Mouse (Mus musculus) lung, postnatal 0 days (tissue): ENCODE measurements around the gene Gm9040. TPM values are rescaled to one million over a fixed set of nuclear protein-coding genes. Genes with fewer than 3 reads are reported as not detected.
A peak's percentile ranks its signal among the peaks of the same experiment; 100 is the strongest.
"Not testable (repeated sequence)": the region's sequence is repeated elsewhere in the genome, so short reads cannot be mapped to it uniquely, and the experiment has no call there.

Experiments
- ATAC-seq: fragments of 200-750 bp; cut with Nextera tagmentation; 2 replicates; pipeline ENCODE4 v1.8.0; 2017; ENCODE audit warnings: moderate library complexity
- DNase-seq: peaks from one replicate; pipeline ENCODE4 v3.0.0-alpha.2; 2016; ENCODE audit warnings: low spot score
- H3K27ac ChIP-seq: fragments of 300-500 bp; sonication (generic); 2 replicates; pipeline ENCODE4 v1.5.1; 2014; ENCODE audit warnings: antibody characterized with exemption, mild to moderate bottlenecking, low read length, mixed read lengths
- H3K27me3 ChIP-seq: fragments of 300-500 bp; sonication (generic); replicated peaks from 2 replicates; pipeline ENCODE4 v1.6.1; 2014; ENCODE audit warnings: low read length, mixed read lengths; ENCODE audit not compliant: insufficient read depth
- H3K36me3 ChIP-seq: fragments of 300-500 bp; sonication (generic); 2 replicates; pipeline ENCODE4 v1.6.1; 2014; ENCODE audit warnings: low read length, mixed read lengths; ENCODE audit not compliant: insufficient read depth
- H3K4me1 ChIP-seq: fragments of 300-500 bp; sonication (generic); 2 replicates; pipeline ENCODE4 v1.6.1; 2014; ENCODE audit warnings: antibody characterized with exemption, low read depth, low read length, mixed read lengths; ENCODE audit not compliant: insufficient read depth
- H3K4me2 ChIP-seq: fragments of 300-500 bp; sonication (generic); replicated peaks from 2 replicates; pipeline ENCODE4 v1.6.1; 2014; ENCODE audit warnings: low read depth, mild to moderate bottlenecking, low read length, moderate library complexity, mixed read lengths
- H3K4me3 ChIP-seq: fragments of 300-500 bp; sonication (generic); 2 replicates; pipeline ENCODE4 v1.5.1; 2014; ENCODE audit warnings: low read depth, low read length
- H3K9ac ChIP-seq: fragments of 300-500 bp; sonication (generic); replicated peaks from 2 replicates; pipeline ENCODE4 v1.6.1; 2014; ENCODE audit warnings: low read depth, mild to moderate bottlenecking
- H3K9me3 ChIP-seq: fragments of 300-500 bp; sonication (generic); 2 replicates; pipeline ENCODE4 v1.6.1; 2016; ENCODE audit warnings: low read length, mixed read lengths
- CTCF ChIP-seq: IDR thresholded peaks from 2 replicates; pipeline ENCODE4 v1.5.1; 2016; ENCODE audit warnings: antibody characterized with exemption, mild to moderate bottlenecking
- EP300 ChIP-seq: IDR thresholded peaks from 2 replicates; pipeline ENCODE4 v1.6.1; 2016; ENCODE audit warnings: antibody characterized with exemption, mild to moderate bottlenecking, control low read depth
- WGBS: fragments of 180-500 bp; shearing (Covaris S2); extraction: QIAGEN DNeasy Blood & Tissue Kit; methylation state at CpG from one replicate; pipeline ENCODE4 v1.1.7; 2014; 5-methylcytosine and 5-hydroxymethylcytosine counted together
- polyA plus RNA-seq: library from polyadenylated mRNA; unstranded; fragments of >200 nt; fragmentation: Nextera tagmentation; extraction: Ambion mirVana; gene quantifications from 2 replicates; pipeline ENCODE4 v1.2.1, GENCODE M21; 2015

Gm9040 gene
- polyA plus RNA-seq, result not detected in 2 replicates

DNA sequence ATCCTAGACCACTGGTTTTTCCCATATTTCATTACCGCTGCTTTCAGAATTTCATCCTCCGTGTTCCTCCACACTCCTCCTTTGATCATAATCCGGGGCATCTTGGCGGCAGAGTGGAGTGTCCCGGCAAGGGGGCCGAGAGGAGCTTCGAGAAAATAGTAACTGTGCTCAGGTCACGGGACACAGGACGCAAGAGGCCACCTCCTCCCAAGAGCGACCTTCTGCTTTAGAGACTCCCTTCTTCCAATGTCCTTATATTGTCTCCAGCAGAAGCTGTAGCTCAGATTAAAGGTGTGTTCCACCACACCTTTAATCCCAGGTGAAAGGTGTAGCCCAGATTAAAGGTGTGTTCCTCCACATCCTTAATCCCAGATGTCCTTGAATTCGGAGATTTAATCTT is at the start of gene Gm9040:
Gene Gm9040, minus strand, starts transcription at position 101 of the 400 bp plus-strand sequence.
- ATAC-seq, DNase-seq, H3K27ac ChIP-seq, H3K9me3 ChIP-seq, H3K36me3 ChIP-seq, H3K4me3 ChIP-seq, H3K27me3 ChIP-seq, H3K4me1 ChIP-seq, H3K9ac ChIP-seq, H3K4me2 ChIP-seq: not testable (repeated sequence)
- WGBS, result no CpG with 5 or more reads among the region's 11 CpGs

DNA sequence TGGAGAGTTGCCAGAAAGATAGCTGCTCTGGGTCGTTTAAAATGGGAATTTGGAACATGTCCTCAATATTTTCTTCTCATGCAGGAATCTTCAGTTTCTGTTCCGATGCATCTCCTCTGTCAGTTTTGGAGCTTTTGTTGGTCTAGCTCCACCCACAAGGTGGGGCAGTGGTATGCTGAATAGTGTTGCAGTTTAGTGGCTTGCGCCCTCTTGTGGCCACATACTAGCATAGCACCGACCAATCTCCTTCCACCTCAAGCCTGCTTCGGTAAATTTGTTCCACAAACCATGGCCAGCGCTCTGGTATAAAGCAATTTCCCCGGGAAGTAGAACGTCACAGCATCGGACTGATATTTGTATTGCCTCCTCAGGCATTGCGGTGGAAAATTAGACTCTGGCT is 43.7 kb upstream of the Gm9040 start:
- H3K27me3 ChIP-seq, result no peaks in the 10 kb centered on the region
- no peaks in the 10 kb centered on the region for H3K4me1 ChIP-seq
- no peak overlapping the region for H3K27ac ChIP-seq
- peak; percentile 90 for DNase-seq
- no peak for TF ChIP-seq EP300
- TF ChIP-seq CTCF, result peak; percentile 98
- WGBS, result 4% methylated on average over 10 of the region's 10 CpGs
- H3K9ac ChIP-seq, result no peak overlapping the region
- no peak overlapping the region for H3K4me3 ChIP-seq
- H3K36me3 ChIP-seq, result no peaks in the 10 kb centered on the region
- H3K9me3 ChIP-seq, result no peaks in the 10 kb centered on the region
- no peak overlapping the region for H3K4me2 ChIP-seq
- ATAC-seq, result peak; percentile 82

DNA sequence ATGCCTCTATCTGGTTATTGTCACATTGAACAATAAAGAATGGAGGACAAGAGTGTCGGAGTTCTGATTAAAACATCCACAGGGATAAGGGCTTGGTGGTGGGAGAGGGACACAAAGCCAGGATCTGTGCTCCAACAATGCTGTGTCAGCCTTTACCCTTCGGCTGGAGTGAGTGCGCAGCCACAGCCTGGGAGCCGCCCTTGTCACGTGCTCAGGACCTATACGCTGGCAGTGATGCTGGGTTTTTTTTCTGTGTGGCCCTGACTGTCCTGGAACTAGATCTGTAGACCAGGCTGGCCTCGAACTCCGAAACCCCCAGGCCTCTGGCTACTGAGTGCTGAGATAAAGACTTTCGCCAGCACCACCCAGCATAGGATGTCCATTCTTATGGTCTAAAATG is 42.7 kb upstream of the Gm9040 start:
- no peak overlapping the region for H3K9ac ChIP-seq
- no peak overlapping the region for H3K4me3 ChIP-seq
- no peak for ATAC-seq
- no peak overlapping the region for H3K27ac ChIP-seq
- H3K4me2 ChIP-seq, result no peak overlapping the region
- no peaks in the 10 kb centered on the region for H3K9me3 ChIP-seq
- 88% methylated on average over 9 of the region's 9 CpGs for WGBS
- no peaks in the 10 kb centered on the region for H3K36me3 ChIP-seq
- no peak for DNase-seq
- H3K4me1 ChIP-seq, result no peaks in the 10 kb centered on the region
- H3K27me3 ChIP-seq, result no peaks in the 10 kb centered on the region
- TF ChIP-seq EP300 (no peak), CTCF (no peak)

DNA sequence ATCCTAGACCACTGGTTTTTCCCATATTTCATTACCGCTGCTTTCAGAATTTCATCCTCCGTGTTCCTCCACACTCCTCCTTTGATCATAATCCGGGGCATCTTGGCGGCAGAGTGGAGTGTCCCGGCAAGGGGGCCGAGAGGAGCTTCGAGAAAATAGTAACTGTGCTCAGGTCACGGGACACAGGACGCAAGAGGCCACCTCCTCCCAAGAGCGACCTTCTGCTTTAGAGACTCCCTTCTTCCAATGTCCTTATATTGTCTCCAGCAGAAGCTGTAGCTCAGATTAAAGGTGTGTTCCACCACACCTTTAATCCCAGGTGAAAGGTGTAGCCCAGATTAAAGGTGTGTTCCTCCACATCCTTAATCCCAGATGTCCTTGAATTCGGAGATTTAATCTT is 27.2 kb upstream of the Gm9040 start, which contains the start of gene Gm9049:
Gene Gm9049, minus strand, starts transcription at position 101 of the 400 bp plus-strand sequence.
- H3K36me3 ChIP-seq, H3K27me3 ChIP-seq, H3K4me1 ChIP-seq, ATAC-seq, H3K27ac ChIP-seq, DNase-seq, H3K4me3 ChIP-seq, H3K9me3 ChIP-seq, H3K4me2 ChIP-seq, H3K9ac ChIP-seq: not testable (repeated sequence)
- no CpG with 5 or more reads among the region's 11 CpGs for WGBS

DNA sequence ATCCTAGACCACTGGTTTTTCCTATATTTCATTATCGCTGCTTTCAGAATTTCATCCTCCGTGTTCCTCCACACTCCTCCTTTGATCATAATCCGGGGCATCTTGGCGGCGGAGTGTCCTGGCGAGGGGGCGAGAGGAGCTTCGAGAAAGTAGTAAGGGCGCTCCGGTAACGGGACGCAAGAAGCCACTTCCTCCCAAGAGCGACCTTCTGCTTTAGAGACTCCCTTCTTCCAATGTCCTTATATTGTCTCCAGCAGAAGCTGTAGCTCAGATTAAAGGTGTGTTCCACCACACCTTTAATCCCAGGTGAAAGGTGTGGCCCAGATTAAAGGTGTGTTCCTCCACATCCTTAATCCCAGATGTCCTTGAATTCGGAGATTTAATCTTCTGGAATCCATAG is 21.8 kb upstream of the Gm9040 start, which contains the start of gene Gm9048:
Gene Gm9048, minus strand, starts transcription at position 101 of the 400 bp plus-strand sequence.
- ATAC-seq, H3K36me3 ChIP-seq, DNase-seq, H3K4me2 ChIP-seq, H3K9ac ChIP-seq, H3K27ac ChIP-seq, H3K9me3 ChIP-seq, H3K27me3 ChIP-seq, H3K4me1 ChIP-seq, H3K4me3 ChIP-seq: not testable (repeated sequence)
- 86% methylated on average over 1 of the region's 14 CpGs for WGBS

DNA sequence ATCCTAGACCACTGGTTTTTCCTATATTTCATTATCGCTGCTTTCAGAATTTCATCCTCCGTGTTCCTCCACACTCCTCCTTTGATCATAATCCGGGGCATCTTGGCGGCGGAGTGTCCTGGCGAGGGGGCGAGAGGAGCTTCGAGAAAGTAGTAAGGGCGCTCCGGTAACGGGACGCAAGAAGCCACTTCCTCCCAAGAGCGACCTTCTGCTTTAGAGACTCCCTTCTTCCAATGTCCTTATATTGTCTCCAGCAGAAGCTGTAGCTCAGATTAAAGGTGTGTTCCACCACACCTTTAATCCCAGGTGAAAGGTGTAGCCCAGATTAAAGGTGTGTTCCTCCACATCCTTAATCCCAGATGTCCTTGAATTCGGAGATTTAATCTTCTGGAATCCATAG is 16.4 kb upstream of the Gm9040 start, which contains the start of gene Gm9046:
Gene Gm9046, minus strand, starts transcription at position 101 of the 400 bp plus-strand sequence.
- DNase-seq, H3K9ac ChIP-seq, H3K27me3 ChIP-seq, H3K4me2 ChIP-seq, H3K9me3 ChIP-seq, H3K4me3 ChIP-seq, ATAC-seq, H3K27ac ChIP-seq, H3K4me1 ChIP-seq, H3K36me3 ChIP-seq: not testable (repeated sequence)
- WGBS, result no CpG with 5 or more reads among the region's 14 CpGs

DNA sequence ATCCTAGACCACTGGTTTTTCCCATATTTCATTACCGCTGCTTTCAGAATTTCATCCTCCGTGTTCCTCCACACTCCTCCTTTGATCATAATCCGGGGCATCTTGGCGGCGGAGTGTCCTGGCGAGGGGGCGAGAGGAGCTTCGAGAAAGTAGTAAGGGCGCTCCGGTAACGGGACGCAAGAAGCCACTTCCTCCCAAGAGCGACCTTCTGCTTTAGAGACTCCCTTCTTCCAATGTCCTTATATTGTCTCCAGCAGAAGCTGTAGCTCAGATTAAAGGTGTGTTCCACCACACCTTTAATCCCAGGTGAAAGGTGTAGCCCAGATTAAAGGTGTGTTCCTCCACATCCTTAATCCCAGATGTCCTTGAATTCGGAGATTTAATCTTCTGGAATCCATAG is 11.0 kb upstream of the Gm9040 start, which contains the start of gene Gm9045:
Gene Gm9045, minus strand, starts transcription at position 101 of the 400 bp plus-strand sequence.
- no CpG with 5 or more reads among the region's 14 CpGs for WGBS
- H3K27ac ChIP-seq, ATAC-seq: not testable (repeated sequence)

DNA sequence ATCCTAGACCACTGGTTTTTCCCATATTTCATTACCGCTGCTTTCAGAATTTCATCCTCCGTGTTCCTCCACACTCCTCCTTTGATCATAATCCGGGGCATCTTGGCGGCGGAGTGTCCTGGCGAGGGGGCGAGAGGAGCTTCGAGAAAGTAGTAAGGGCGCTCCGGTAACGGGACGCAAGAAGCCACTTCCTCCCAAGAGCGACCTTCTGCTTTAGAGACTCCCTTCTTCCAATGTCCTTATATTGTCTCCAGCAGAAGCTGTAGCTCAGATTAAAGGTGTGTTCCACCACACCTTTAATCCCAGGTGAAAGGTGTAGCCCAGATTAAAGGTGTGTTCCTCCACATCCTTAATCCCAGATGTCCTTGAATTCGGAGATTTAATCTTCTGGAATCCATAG is 5.5 kb upstream of the Gm9040 start, which contains the start of gene Gm9044:
Gene Gm9044, minus strand, starts transcription at position 101 of the 400 bp plus-strand sequence.
- WGBS, result no CpG with 5 or more reads among the region's 14 CpGs
- not testable (repeated sequence) for H3K27me3 ChIP-seq, H3K9me3 ChIP-seq, DNase-seq, H3K4me1 ChIP-seq, H3K27ac ChIP-seq, H3K4me3 ChIP-seq, H3K36me3 ChIP-seq, ATAC-seq, H3K9ac ChIP-seq, H3K4me2 ChIP-seq

More for the DNA sequence above, 11.0 kb upstream of the Gm9040 start, which contains the start of gene Gm9045:
- not testable (repeated sequence) for H3K9me3 ChIP-seq, H3K4me2 ChIP-seq, H3K36me3 ChIP-seq, H3K4me3 ChIP-seq, H3K9ac ChIP-seq, H3K4me1 ChIP-seq, DNase-seq, H3K27me3 ChIP-seq
